Mouse (Mus musculus) CH12.LX (cell line): ENCODE measurements at regions not wholly inside any gene's neighbourhood (a gene's known extent, or its start where the extent isn't known, plus 50 kb on each side); places are given as distances from the start of the nearest gene placed in this dataset.

Experiments
- DNase-seq: peaks from one replicate; pipeline ENCODE4 v3.0.0-alpha.2; 2013; ENCODE audit errors: extremely low read depth
- H3K27ac ChIP-seq: 2 replicates; pipeline ENCODE4 v1.5.1; 2012; ENCODE audit warnings: low read depth, mild to moderate bottlenecking, control low read depth, moderate library complexity; ENCODE audit not compliant: insufficient read depth
- H3K27me3 ChIP-seq: replicated peaks from 2 replicates; pipeline ENCODE3; 2012; ENCODE audit warnings: inconsistent platforms
- H3K36me3 ChIP-seq, 2 experiments: replicated peaks in 1 of 2; 2 replicates each; pipeline versions ENCODE3 to v1.6.1; 2012; ENCODE audit warnings: inconsistent platforms in 1 of 2, low read length in 1 of 2, mild to moderate bottlenecking in 1 of 2, mixed read lengths in 1 of 2, moderate library complexity in 1 of 2; ENCODE audit not compliant: control insufficient read depth in 1 of 2, insufficient read depth in 1 of 2
- H3K4me1 ChIP-seq, 2 experiments: 2 replicates each; pipeline ENCODE4 v1.6.1; 2012; ENCODE audit warnings: inconsistent platforms in 1 of 2, moderate library complexity in 1 of 2; ENCODE audit not compliant: insufficient read depth in 2 of 2, control insufficient read depth in 1 of 2
- H3K4me2 ChIP-seq: 2 replicates; pipeline ENCODE4 v1.6.1; 2012; ENCODE audit warnings: low read depth, mild to moderate bottlenecking, control low read depth; ENCODE audit not compliant: poor library complexity, insufficient read depth, severe bottlenecking
- H3K4me3 ChIP-seq, 3 experiments: fragments of 150-350 bp in 1 of 3; sonication (generic) in 1 of 3; replicated peaks in 1 of 3; 2 replicates each; pipeline versions ENCODE3 to v1.5.1; 2011 to 2012; ENCODE audit warnings: low read depth in 2 of 3, low read length in 2 of 3, mild to moderate bottlenecking in 2 of 3, moderate library complexity in 2 of 3, control low read depth in 1 of 3, improper control_type of control experiment in 1 of 3, inconsistent platforms in 1 of 3, mixed read lengths in 1 of 3; ENCODE audit not compliant: poor library complexity in 1 of 3
- H3K79me2 ChIP-seq: replicated peaks from 2 replicates; pipeline ENCODE4 v1.6.1; 2012; ENCODE audit warnings: mild to moderate bottlenecking, moderate library complexity; ENCODE audit not compliant: control insufficient read depth, poor library complexity, insufficient read depth, severe bottlenecking; ENCODE audit errors: extremely low read depth
- H3K9ac ChIP-seq: 2 replicates; pipeline ENCODE4 v1.6.1; 2012; ENCODE audit warnings: low read depth, mild to moderate bottlenecking, control low read depth, moderate library complexity; ENCODE audit not compliant: insufficient read depth
- H3K9me3 ChIP-seq: replicated peaks from 2 replicates; pipeline ENCODE3; 2012; ENCODE audit warnings: low read length, inconsistent platforms, mixed read lengths
- CHD1 ChIP-seq: IDR thresholded peaks from 2 replicates; pipeline ENCODE4 v1.6.1; 2012; ENCODE audit warnings: low read depth, low read length, improper control_type of control experiment, inconsistent platforms
- CTCF ChIP-seq, 2 experiments: IDR thresholded peaks in 1 of 2; conservative IDR thresholded peaks in 1 of 2; 2 replicates each; pipeline ENCODE4 v1.5.1; 2011 to 2012; ENCODE audit warnings: low read depth in 2 of 2, low read length in 2 of 2, improper control_type of control experiment in 1 of 2, inconsistent platforms in 1 of 2, mild to moderate bottlenecking in 1 of 2, moderate library complexity in 1 of 2
- E2F4 ChIP-seq: IDR thresholded peaks from 2 replicates; pipeline ENCODE4 v1.6.1; 2011; ENCODE audit warnings: low read depth, low read length, improper control_type of control experiment; ENCODE audit not compliant: insufficient replicate concordance
- ELF1 ChIP-seq: IDR thresholded peaks from 2 replicates; pipeline ENCODE4 v1.6.1; 2014; ENCODE audit warnings: low read depth, mild to moderate bottlenecking, inconsistent platforms, low read length, improper control_type of control experiment
- EP300 ChIP-seq: IDR thresholded peaks from 2 replicates; pipeline ENCODE4 v1.6.1; 2011; ENCODE audit warnings: low read length, improper control_type of control experiment
- ETS1 ChIP-seq: conservative IDR thresholded peaks from 2 replicates; pipeline ENCODE4 v1.6.1; 2012; ENCODE audit warnings: low read depth, mild to moderate bottlenecking, inconsistent platforms, low read length, improper control_type of control experiment, moderate library complexity
- GABPA ChIP-seq: IDR thresholded peaks from 2 replicates; pipeline ENCODE4 v1.6.1; 2012; ENCODE audit warnings: low read depth, low read length, improper control_type of control experiment, inconsistent platforms; ENCODE audit not compliant: insufficient replicate concordance
- HCFC1 ChIP-seq: IDR thresholded peaks from 2 replicates; pipeline ENCODE4 v1.6.1; 2012; ENCODE audit warnings: low read depth, mild to moderate bottlenecking, inconsistent platforms, low read length, improper control_type of control experiment
- IRF4 ChIP-seq: IDR thresholded peaks from 2 replicates; pipeline ENCODE4 v1.6.1; 2014; ENCODE audit warnings: low read depth, mild to moderate bottlenecking, inconsistent platforms, low read length, improper control_type of control experiment
- JUND ChIP-seq: conservative IDR thresholded peaks from 2 replicates; pipeline ENCODE4 v1.6.1; 2011; ENCODE audit warnings: low read depth, low read length, improper control_type of control experiment
- KAT2A ChIP-seq: IDR thresholded peaks from 2 replicates; pipeline ENCODE4 v1.6.1; 2012; ENCODE audit warnings: low read length, improper control_type of control experiment, inconsistent platforms; ENCODE audit not compliant: insufficient replicate concordance
- MAFK ChIP-seq: IDR thresholded peaks from 2 replicates; pipeline ENCODE4 v1.6.1; 2011; ENCODE audit warnings: low read length, improper control_type of control experiment; ENCODE audit not compliant: insufficient replicate concordance
- MAZ ChIP-seq: IDR thresholded peaks from 2 replicates; pipeline ENCODE4 v1.6.1; 2012; ENCODE audit warnings: low read depth, mild to moderate bottlenecking, inconsistent platforms, low read length, improper control_type of control experiment, moderate library complexity
- NELFE ChIP-seq: IDR thresholded peaks from 2 replicates; pipeline ENCODE4 v1.6.1; 2011; ENCODE audit warnings: low read depth, low read length, improper control_type of control experiment
- NRF1 ChIP-seq: IDR thresholded peaks from 2 replicates; pipeline ENCODE4 v1.6.1; 2014; ENCODE audit warnings: low read depth, mild to moderate bottlenecking, inconsistent platforms, low read length, improper control_type of control experiment, moderate library complexity
- PAX5 ChIP-seq: IDR thresholded peaks from 2 replicates; pipeline ENCODE4 v1.6.1; 2012; ENCODE audit warnings: low read length, inconsistent platforms, mixed read lengths
- RCOR1 ChIP-seq: conservative IDR thresholded peaks from 2 replicates; pipeline ENCODE4 v1.6.1; 2012; ENCODE audit warnings: low read depth, mild to moderate bottlenecking, inconsistent platforms, low read length, improper control_type of control experiment
- USF1 ChIP-seq: IDR thresholded peaks from 2 replicates; pipeline ENCODE4 v1.6.1; 2014; ENCODE audit warnings: low read depth, mild to moderate bottlenecking, inconsistent platforms, low read length, improper control_type of control experiment
- ZNF384 ChIP-seq: IDR thresholded peaks from 2 replicates; pipeline ENCODE4 v1.6.1; 2012; ENCODE audit warnings: low read depth, low read length, improper control_type of control experiment, inconsistent platforms
- dilution Hi-C: fragments of 300-500 bp; cut with MboI; formaldehyde crosslinking; loops from 2 replicates; pipeline ENCODE4 v1.14.3; 2020; ENCODE audit warnings: low sequenced_read_pairs; ENCODE audit not compliant: extremely low pct_unique_long_range_greater_than_20kb, extremely low pct_ligation_motif_present
- in situ Hi-C: fragments of 300-500 bp; cut with MboI; formaldehyde crosslinking; loops from 3 replicates; pipeline ENCODE4 v1.14.3; 2019; ENCODE audit warnings: low sequenced_read_pairs, low pct_ligation_motif_present, low pct_unique_long_range_greater_than_20kb, mixed read lengths

DNA sequence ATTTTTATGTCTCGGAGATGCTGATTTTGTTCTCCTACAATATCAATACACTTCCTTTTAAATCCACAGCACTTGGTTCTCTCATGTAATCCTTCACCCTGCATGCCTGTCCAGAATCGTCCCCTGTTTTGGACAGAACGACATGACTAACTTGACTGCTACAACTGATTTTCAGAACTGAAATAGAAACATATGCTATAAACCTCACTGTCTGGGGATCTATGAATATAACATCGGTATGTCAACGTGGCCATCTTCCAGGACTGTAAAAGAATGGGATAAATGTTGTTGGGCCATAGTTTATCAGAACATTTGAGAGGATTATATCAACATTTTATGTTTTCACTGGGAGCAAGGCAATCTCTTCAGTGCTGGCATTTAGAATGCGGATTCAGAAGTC is 795.2 kb upstream of the Pou3f3 start:
- Histone ChIP-seq H3K4me3 (no peak overlapping the region), H3K27ac (no peak overlapping the region), H3K36me3 (no peaks in the 10 kb centered on the region), H3K9ac (no peak overlapping the region), H3K27me3 (no peaks in the 10 kb centered on the region), H3K4me2 (no peak overlapping the region), H3K4me1 (no peaks in the 10 kb centered on the region), H3K9me3 (peaks cover 48% of the 10 kb centered on the region), H3K79me2 (no peaks in the 10 kb centered on the region)
- dilution Hi-C loops (no loop called here), in situ Hi-C loops (no loop called here)
- no peak for TF ChIP-seq HCFC1
- TF ChIP-seq NELFE = no peak
- TF ChIP-seq ZNF384 = no peak
- TF ChIP-seq PAX5 = no peak
- no peak for TF ChIP-seq IRF4
- TF ChIP-seq E2F4 = no peak
- no peak for TF ChIP-seq NRF1
- no peak for TF ChIP-seq USF1
- TF ChIP-seq ETS1 = no peak
- no peak for TF ChIP-seq KAT2A
- TF ChIP-seq CHD1 = no peak
- no peak for TF ChIP-seq MAZ
- TF ChIP-seq EP300 = no peak
- TF ChIP-seq JUND = no peak
- no peak for TF ChIP-seq RCOR1
- TF ChIP-seq MAFK = no peak
- TF ChIP-seq GABPA = no peak
- no peak for DNase-seq

DNA sequence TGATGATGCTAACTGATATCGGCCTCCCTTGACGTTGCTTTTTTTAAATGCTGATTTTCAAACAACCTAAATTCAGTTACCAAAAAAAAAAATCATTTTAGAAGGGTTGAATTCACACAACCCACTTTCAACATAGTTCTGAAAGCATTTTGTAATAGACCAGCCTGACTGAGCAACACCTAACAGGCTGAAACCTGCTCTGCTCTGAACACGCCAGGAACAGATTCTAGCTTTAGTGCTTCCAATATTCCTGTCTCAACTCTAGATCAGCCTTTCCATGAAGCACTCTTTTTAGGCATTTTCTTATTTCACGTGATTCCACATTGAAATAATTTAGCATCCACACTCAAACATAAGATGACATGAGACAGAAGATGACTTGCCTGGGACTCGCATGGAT is 789.6 kb upstream of the Pou3f3 start:
- H3K36me3 ChIP-seq = no peaks in the 10 kb centered on the region
- no peak for TF ChIP-seq CTCF (conservative IDR thresholded peaks at IDR 0.05 in 1 of 2, IDR thresholded peaks at IDR 0.05 in 1 of 2; ENCODE audit: low read depth in 2 of 2, low read length in 2 of 2)
- TF ChIP-seq MAFK = no peak
- no peak for TF ChIP-seq ELF1
- no peak for TF ChIP-seq NRF1
- no peak for TF ChIP-seq KAT2A
- in situ Hi-C loops = no loop called here
- peaks cover 40% of the 10 kb centered on the region for H3K9me3 ChIP-seq
- H3K27me3 ChIP-seq = no peaks in the 10 kb centered on the region
- H3K4me3 ChIP-seq = no peak overlapping the region
- H3K27ac ChIP-seq = no peak overlapping the region
- no peaks in the 10 kb centered on the region for H3K4me1 ChIP-seq
- no peak for DNase-seq
- no peak overlapping the region for H3K4me2 ChIP-seq
- dilution Hi-C loops = no loop called here
- H3K9ac ChIP-seq = no peak overlapping the region
- no peaks in the 10 kb centered on the region for H3K79me2 ChIP-seq
